ENCODE assay signal across 8 mouse cellular contexts in the genomic region with DNA sequence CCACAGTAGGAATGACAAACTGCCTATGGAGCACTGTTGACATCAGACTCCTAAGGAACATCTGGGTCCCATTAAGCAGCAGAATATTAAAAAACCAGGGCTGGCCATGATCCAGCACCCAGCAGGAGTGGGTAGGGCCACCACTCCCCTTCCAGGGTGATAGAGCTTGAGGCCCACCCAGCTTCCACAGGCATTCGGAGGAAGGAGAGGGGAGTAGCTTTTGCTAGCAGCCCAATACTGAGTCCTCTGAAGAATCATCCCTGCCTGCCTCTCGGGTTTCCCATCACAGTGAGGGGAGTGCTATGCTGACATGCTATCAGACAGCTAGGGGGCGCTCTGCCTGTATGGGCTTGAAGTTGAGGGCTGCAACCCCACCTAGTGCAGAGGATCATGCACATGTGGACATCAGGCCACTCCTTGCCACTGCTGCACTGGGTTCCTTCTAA.
DNase-seq lines count a peak whose midpoint lies in the region; ATAC-seq lines count a peak whose summit lies in the region.

No protein-coding gene starts in this region.

- H3K4me2 ChIP-seq in heart, embryonic 12.5 days, result no peak overlapping the region

- no peaks in the 10 kb centered on the region for H3K27me3 ChIP-seq in heart, embryonic 12.5 days (replicated peaks)
- no peaks in the 10 kb centered on the region for H3K27me3 ChIP-seq in limb, embryonic 10.5 days (ENCODE audit: low read depth, poor library complexity, severe bottlenecking)

- intact Hi-C loops in heart, postnatal 25 days (cut with DNase I), result loop anchor here (5.0 kb wide), 1 partner anchor 82 kb away; no protein-coding TSS in a partner anchor

- no peaks in the 10 kb centered on the region; the same call in 1 of the 2 replicates for H3K9me3 ChIP-seq in heart, embryonic 12.5 days (replicated peaks)
- no peaks in the 10 kb centered on the region for H3K9me3 ChIP-seq in limb, embryonic 10.5 days (replicated peaks)

- H3K27ac ChIP-seq in heart, embryonic 12.5 days (ENCODE audit: poor library complexity, severe bottlenecking), result peak overlapping the region; percentile 37
- peak overlapping the region; percentile 56; the same call in 1 of the 2 replicates for H3K27ac ChIP-seq in limb, embryonic 10.5 days

- peaks cover 20% of the 10 kb centered on the region for H3K4me1 ChIP-seq in heart, embryonic 12.5 days (replicated peaks)
- peaks cover 22% of the 10 kb centered on the region for H3K4me1 ChIP-seq in limb, embryonic 10.5 days

- peak; percentile 77 for ATAC-seq in heart, embryonic 12.5 days (ENCODE audit: insufficient number of reproducible peaks, low FRiP score)

- H3K4me3 ChIP-seq in heart, embryonic 12.5 days, result no peak overlapping the region
- H3K4me3 ChIP-seq in limb, embryonic 10.5 days, result no peak overlapping the region

- 10% methylated on average over 3 of the region's 3 CpGs for WGBS in heart, embryonic 12.5 days
- WGBS in limb, embryonic 10.5 days, result 4% methylated on average over 3 of the region's 3 CpGs

- DNase-seq in heart, adult 11 months, result peak; percentile 92
- DNase-seq in heart, postnatal 25 days (ENCODE audit: low spot score), result no peak
- DNase-seq in CD4-positive helper T cell, adult 2 months (ENCODE audit: low read depth, low spot score), result peak; percentile 49
- DNase-seq in adrenal gland, postnatal 36 days, result peak; percentile 38 to 73
- peak; percentile 77 for DNase-seq in limb, embryonic 10.5 days (ENCODE audit: low spot score)
- DNase-seq in mesoderm, embryonic 11.5 days (ENCODE audit: low read depth, low spot score), result peak; percentile 80
- no peak for DNase-seq in frontal cortex, postnatal 36 days (ENCODE audit: low spot score in 2 of 2)

- H3K9ac ChIP-seq in heart, embryonic 12.5 days, result no peak overlapping the region

- H3K36me3 ChIP-seq in heart, embryonic 12.5 days, result no peaks in the 10 kb centered on the region
- H3K36me3 ChIP-seq in limb, embryonic 10.5 days, result no peaks in the 10 kb centered on the region

Comparison
In these comparisons a context has a peak if more than half of its experiments do, and no peak if none do; other contexts are left out.
1. DNase-seq: peak in heart, adult 11 months (single experiment), CD4-positive helper T cell, adult 2 months (single experiment), adrenal gland, postnatal 36 days (2 of 2), limb, embryonic 10.5 days (single experiment) and mesoderm, embryonic 11.5 days (single experiment); none in heart, postnatal 25 days (single experiment) and frontal cortex, postnatal 36 days (0 of 2).